Mouse (Mus musculus): Measurements from ENCODE around the gene Clec1a. TPM values are rescaled to one million over a fixed set of nuclear protein-coding genes. Genes with fewer than 3 reads are reported as not detected.

Gene Clec1a
- polyA plus RNA-seq, 1 experiment, result 2.3 TPM

DNA sequence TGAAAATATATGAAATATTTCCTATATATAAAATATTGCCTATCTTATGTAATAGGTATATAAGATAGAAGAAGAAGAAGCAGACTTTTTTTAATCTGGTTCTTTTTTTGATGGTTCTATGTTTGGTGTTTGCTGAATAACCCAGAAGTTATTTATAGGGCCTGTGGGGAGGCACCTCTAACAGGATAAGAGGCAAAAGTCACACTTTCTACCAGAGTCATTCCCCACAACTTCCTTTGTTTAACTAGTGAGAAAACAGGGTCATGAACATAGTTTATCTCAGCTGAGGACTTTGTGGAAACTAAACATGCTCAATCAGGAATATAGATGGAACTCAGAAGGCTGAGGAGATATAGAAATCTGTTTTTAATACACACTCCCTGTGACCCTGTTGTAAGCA is 45.8 kb downstream of the Clec1a start:
- DNase-seq (ENCODE audit: low read depth), result no peak

DNA sequence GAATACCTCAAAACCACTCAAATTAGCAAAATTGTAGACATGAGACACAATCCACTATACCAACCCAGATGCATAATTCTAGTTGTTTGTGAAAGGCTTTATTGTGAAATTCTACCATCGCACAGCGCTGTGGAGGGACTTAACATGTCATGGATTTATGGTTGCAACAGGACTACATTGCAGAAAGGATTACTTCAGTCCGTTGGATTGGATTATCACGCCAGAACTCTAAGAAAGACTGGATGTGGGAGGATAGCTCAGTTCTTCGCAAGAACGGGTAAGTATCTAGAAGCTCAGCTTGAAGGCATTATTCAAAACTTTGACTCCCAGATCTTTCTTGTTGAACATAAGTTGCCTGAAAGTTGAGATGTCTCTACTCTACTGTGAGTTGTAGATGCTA is 48.4 kb downstream of the Clec1a start:
- DNase-seq (ENCODE audit: low read depth), result peak; percentile 59

DNA sequence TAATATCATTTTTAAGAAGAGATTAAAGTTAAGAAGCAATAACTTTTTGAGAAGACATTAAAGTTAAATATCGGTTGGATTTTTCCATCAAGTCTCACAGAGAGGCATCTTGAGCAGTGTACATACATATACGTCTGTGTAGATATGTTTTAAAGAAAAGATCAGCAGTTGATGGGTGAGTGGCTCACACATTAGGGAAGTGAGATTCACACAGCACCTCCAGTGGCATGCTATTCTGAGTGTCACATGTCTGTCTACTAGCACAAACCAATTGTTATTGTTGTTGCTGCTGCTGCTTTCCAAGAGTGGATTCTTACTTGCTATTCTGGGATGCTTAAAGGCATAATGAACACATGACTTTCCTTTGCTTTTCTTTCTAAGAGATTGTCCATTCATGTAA is 49.4 kb downstream of the Clec1a start:
- DNase-seq (ENCODE audit: low read depth), result no peak

DNA sequence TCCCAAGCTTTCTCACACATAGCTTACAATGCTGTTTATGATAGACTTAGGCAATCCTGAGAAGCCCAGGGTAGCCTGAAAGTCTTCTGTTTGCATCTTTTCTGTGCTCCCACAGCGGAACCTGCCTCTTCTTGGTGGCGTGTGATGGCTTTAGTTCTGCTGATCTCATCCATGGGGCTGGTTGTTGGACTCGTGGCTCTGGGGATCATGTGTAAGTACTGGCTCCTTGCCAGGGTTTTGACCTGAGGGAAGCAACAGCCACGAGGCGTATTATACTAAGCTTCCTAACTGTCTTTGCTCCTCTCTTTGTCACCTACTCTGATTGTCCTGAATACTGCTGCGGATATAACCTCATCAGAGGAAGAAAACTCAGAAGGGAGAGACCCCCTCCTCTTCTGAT is 51.9 kb downstream of the Clec1a start:
- DNase-seq (ENCODE audit: low read depth), result no peak

DNA sequence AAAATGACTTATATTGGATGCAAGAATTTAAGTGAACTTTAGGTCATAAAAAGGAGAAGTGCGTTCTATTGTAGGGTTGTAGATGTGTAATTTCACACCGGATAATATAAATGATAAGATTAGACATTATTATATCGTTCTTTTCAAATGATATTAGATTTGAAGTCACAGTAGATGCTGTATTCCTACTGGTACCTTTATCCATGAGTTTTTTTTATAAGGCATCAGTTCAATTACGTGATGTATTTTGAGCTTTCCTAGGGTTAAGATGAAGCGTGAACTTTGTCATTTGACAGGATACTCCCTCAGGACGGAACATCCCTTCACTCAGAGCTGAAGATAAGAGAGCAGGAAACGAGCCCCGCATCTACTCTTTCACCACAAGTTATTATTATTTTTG is 54.8 kb downstream of the Clec1a start, which contains the start of gene Clec1b:
Clec1b (plus strand) TSS at position 301 of the 400 bp plus-strand sequence.
- no peak for DNase-seq (ENCODE audit: low read depth)

DNA sequence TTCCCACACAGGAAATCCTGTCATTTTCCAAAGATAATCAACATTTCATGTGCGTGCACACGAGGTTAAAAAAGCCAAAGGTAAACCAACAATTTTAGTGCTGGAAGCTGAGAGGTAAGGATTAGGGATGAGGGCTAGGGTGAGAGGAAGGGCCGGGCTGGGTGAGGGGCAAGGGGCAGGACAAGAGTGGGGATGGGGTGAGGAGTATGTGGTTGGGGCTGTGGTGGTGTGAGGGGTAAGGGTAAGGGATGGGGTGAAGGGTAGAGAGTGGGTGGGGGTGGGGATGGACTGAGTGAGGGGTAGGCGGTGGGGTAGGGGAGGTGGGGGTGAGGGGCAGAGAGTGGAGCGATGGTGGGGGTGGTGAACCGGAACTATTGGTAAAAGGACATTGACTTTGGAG is 58.1 kb downstream of the Clec1a start:
- DNase-seq (ENCODE audit: low read depth), result no peak

DNA sequence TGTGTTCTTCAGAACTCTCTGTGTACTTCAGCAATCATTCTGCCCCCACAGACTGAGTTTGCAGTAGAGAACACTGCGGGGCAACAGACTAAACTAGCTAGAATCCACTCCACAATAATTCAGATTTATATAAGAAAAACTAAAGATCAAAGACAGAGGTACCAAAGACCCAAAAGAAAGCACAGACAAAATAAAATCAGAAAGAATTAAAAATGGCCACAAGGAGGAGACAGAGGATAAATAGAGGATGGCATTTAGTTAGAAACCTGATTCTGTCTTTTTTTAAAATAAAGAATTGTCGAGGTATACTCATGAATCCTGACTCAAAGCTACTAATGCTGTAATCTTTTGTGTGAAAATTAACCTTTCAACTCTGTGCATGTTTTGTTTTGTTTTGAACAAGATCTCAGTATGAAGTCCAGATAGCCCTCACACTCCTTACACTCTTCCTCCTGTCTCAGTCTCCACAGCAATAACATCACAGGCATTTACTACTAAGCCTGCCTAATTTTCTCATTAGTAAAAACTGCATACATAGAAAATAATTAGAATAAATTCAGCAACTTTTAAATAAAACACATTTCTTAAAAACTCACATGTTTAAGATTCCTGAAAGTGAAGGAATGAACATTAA is 58.6 kb downstream of the Clec1a start:
- DNase-seq (ENCODE audit: low read depth), result no peak

DNA sequence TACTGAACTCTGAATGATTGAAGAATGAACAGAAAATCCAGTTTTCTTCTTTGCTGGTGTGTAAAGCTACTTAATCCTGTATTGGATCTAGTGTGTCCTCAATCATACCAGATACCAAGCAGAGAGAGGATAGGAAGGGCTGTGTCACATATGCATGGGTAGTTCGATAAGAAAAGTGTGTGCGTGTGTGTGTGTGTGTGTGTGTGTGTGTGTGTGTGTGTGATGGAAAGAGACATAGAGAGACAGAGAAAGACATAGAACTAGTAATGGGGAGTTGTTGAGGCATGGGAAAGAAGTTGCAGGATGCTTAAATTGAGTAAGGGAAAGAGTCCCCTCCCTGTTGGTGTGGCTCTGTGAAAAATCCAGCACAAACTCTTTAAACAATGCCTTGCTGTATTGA is 66.0 kb downstream of the Clec1a start, which contains the start of gene Clec12b:
Clec12b (minus strand) TSS at position 101 of the 400 bp plus-strand sequence.
- DNase-seq (ENCODE audit: low read depth), result no peak

DNA sequence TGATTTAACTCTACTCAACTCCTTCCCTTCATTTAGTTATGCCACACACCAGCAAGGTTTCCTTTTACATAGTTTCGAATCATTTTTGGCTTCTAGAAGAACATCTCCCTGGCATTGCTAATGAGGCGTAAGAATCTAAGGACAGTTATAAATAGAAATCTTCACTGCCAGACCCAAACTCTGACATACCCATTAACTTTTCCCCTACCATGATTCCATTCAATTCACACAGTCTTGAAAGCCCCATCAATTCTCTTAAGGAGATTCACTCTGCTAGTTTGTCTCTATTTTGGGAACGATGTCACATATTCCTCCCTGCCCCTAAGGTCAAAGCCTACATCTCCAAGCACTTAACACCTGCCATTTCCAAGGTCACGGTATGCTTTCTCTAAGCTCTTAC is 66.8 kb downstream of the Clec1a start:
- no peak for DNase-seq (ENCODE audit: low read depth)

DNA sequence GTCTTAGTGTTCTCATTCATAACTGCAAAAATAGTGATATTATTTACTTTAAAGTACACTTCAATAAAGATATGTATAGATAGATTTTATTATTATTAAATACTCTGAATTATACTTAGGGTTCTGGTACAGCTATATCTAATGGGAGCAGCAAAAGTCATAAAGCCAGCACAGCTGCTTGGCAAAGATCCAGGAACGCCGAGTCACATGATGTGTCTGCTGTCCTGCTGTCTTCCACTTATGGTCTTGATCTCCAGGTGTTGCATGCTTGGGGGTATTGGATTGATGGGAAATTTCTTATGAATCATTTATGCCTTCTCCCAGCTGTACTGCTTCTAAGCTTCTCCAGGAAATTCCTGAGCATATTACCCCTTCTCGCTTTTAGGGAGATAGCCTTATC is 68.3 kb downstream of the Clec1a start:
- DNase-seq (ENCODE audit: low read depth), result no peak

DNA sequence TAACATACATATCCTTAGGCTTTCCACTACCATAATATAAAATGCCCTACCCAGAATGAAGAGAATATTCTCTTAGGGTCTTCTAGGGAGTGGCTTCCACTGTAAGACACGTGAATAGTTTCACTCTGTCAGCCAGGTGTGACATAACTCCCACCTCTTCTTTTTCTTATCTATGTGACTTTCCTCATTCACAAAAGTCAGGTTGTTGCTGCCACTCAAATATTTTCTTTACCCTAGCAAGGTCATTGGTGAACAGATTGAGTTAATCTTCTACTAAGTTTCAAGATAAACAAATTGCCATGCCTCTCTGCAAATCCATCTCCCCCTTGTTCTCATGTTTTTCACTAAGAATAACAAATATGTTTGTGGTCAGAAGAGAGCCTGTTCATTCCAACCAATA is 70.1 kb downstream of the Clec1a start:
- DNase-seq (ENCODE audit: low read depth), result no peak

DNA sequence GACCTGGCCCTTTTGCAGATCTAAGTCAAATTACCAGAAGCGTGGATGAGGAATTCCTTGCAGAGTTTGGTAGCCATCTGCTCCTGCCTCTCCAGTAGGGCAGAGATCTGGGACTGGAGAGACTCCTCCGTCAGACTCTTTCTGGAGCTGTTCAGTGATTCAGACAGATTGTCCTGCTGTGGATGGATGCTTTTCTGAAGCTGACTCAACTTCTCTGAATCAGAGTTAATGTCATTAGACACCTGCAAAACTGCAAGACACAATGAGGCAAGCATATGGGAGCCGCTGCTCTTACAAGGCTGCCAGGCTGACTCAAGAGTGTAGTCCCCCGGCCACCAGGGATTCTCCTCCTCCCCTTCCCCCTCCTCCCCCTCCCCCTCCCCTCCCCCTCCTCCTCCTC is 71.3 kb downstream of the Clec1a start:
- no peak for DNase-seq (ENCODE audit: low read depth)

DNA sequence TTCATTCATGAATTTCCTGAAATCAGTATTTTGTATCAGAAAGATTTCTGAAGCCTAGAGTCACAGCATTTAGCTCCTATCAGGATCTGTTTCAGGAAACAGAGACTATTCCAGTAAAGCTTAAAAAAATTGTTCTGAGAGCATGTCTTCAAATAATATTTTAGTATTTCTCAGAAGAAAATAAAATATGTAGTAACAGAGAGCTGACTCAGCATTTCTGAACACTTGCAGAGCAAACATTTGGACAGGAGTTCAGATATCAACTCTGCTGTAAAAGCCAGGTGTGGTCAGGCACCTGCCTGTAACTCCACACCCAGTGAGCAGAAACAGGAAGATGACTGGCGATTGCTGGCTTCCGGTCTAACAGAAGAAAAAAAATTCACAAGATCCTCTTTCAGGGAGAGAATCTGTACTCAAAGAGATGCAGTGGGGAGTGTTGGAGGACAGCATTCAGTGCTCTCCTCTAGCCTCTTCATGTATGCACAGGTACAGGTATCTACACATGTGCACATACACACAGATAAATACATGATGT is 76.8 kb downstream of the Clec1a start:
- no peak for DNase-seq (ENCODE audit: low read depth)

Other genes with a start within 250 kb of the Clec1a start
- gene Cd69, start 176.6 kb downstream of the Clec1a start, polyA plus RNA-seq (2012; rRNA removed), result 0.16 and 0.47 TPM in 2 replicates
- gene 4922502D21Rik, start 120.2 kb downstream of the Clec1a start, polyA plus RNA-seq (2012; rRNA removed), result 1.5 and 2.9 TPM in 2 replicates
- 2.1 and 2.7 TPM in 2 replicates for gene Clec12a, start 109.3 kb downstream of the Clec1a start, polyA plus RNA-seq (2012; rRNA removed)
- gene Clec12b, start 66.1 kb downstream of the Clec1a start, polyA plus RNA-seq (2012; rRNA removed), result 0.09 and 0.20 TPM in 2 replicates
- not detected in 2 replicates for gene Clec1b, start 54.7 kb downstream of the Clec1a start, polyA plus RNA-seq (2012; rRNA removed)
- 0.78 and 0.98 TPM in 2 replicates for gene Clec9a, start 43.1 kb downstream of the Clec1a start, polyA plus RNA-seq (2012; rRNA removed)
- 0.15 and 0.16 TPM in 2 replicates for gene Olr1, start 55.2 kb upstream of the Clec1a start, polyA plus RNA-seq (2012; rRNA removed)
- gene Tmem52b, start 60.6 kb upstream of the Clec1a start, polyA plus RNA-seq (2012; rRNA removed), result 0.07 and 0.33 TPM in 2 replicates
- gene Gabarapl1, start 81.2 kb upstream of the Clec1a start, polyA plus RNA-seq (2012; rRNA removed), result 103 and 116 TPM in 2 replicates
- 0.18 and 0.20 TPM in 2 replicates for gene Klre1, start 125.9 kb upstream of the Clec1a start, polyA plus RNA-seq (2012; rRNA removed)
- 0.16 and 0.37 TPM in 2 replicates for gene Klrd1, start 139.8 kb upstream of the Clec1a start, polyA plus RNA-seq (2012; rRNA removed)
- gene Klrk1, start 171.9 kb upstream of the Clec1a start, polyA plus RNA-seq (2012; rRNA removed), result 0.47 and 0.58 TPM in 2 replicates
- 0.34 TPM in 1 of 2 replicates, not detected in the other for gene Klrc3, start 191.3 kb upstream of the Clec1a start, polyA plus RNA-seq (2012; rRNA removed)
- 0.16 TPM in 1 of 2 replicates, not detected in the other for gene Klrc2, start 208.7 kb upstream of the Clec1a start, polyA plus RNA-seq (2012; rRNA removed)
- 0.43 and 0.55 TPM in 2 replicates for gene Klrc1, start 227.0 kb upstream of the Clec1a start, polyA plus RNA-seq (2012; rRNA removed)